Mouse (Mus musculus) midbrain, embryonic 14.5 days (tissue): ENCODE measurements at regions not wholly inside any gene's neighbourhood (a gene's known extent, or its start where the extent isn't known, plus 50 kb on each side); places are given as distances from the start of the nearest gene placed in this dataset.
"Not testable (repeated sequence)": the region's sequence is repeated elsewhere in the genome, so short reads cannot be mapped to it uniquely, and the experiment has no call there.

Experiments
- ATAC-seq: fragments of 200-750 bp; cut with Nextera tagmentation; 2 replicates; pipeline ENCODE4 v1.8.0; 2017; ENCODE audit warnings: moderate number of reproducible peaks, moderate library complexity; ENCODE audit not compliant: low FRiP score, low TSS enrichment
- DNase-seq: peaks from one replicate; pipeline ENCODE4 v3.0.0-alpha.2; 2015
- H3K27ac ChIP-seq: fragments of 300-500 bp; sonication (generic); replicated peaks from 2 replicates; pipeline ENCODE4 v1.5.1; 2014; ENCODE audit warnings: mild to moderate bottlenecking, low read depth, low read length, moderate library complexity
- H3K27me3 ChIP-seq: fragments of 300-500 bp; sonication (generic); 2 replicates; pipeline ENCODE4 v1.6.1; 2014; ENCODE audit warnings: low read length, control low read depth, mixed read lengths; ENCODE audit not compliant: control insufficient read depth, insufficient read depth
- H3K36me3 ChIP-seq: fragments of 300-500 bp; sonication (generic); 2 replicates; pipeline ENCODE4 v1.6.1; 2014; ENCODE audit warnings: low read length, control low read depth; ENCODE audit not compliant: control insufficient read depth, insufficient read depth
- H3K4me1 ChIP-seq: fragments of 300-500 bp; sonication (generic); 2 replicates; pipeline ENCODE4 v1.6.1; 2014; ENCODE audit warnings: mild to moderate bottlenecking, antibody characterized with exemption, low read length, control low read depth; ENCODE audit not compliant: control insufficient read depth, insufficient read depth
- H3K4me2 ChIP-seq: fragments of 300-500 bp; sonication (generic); 2 replicates; pipeline ENCODE4 v1.6.1; 2014; ENCODE audit warnings: mild to moderate bottlenecking, low read length, moderate library complexity
- H3K4me3 ChIP-seq: fragments of 300-500 bp; sonication (generic); replicated peaks from 2 replicates; pipeline ENCODE4 v1.5.1; 2014; ENCODE audit warnings: low read depth, low read length
- H3K9ac ChIP-seq: fragments of 300-500 bp; sonication (generic); replicated peaks from 2 replicates; pipeline ENCODE4 v1.6.1; 2014; ENCODE audit warnings: mild to moderate bottlenecking, low read length, moderate library complexity
- H3K9me3 ChIP-seq: fragments of 300-500 bp; sonication (generic); 2 replicates; pipeline ENCODE4 v1.6.1; 2016; ENCODE audit warnings: low read length, control low read depth, mixed read lengths; ENCODE audit not compliant: control insufficient read depth
- WGBS: fragments of 180-500 bp; shearing (Covaris S2); extraction: QIAGEN DNeasy Blood & Tissue Kit; methylation state at CpG from one replicate; pipeline ENCODE4 v1.1.7; 2014; 5-methylcytosine and 5-hydroxymethylcytosine counted together

- Histone ChIP-seq H3K27me3 (no peaks in the 10 kb centered on the region), H3K36me3 (no peaks in the 10 kb centered on the region), H3K27ac (no peak overlapping the region), H3K4me3 (no peak overlapping the region), H3K9me3 (no peaks in the 10 kb centered on the region), H3K4me2 (no peak overlapping the region), H3K9ac (no peak overlapping the region), H3K4me1 (no peaks in the 10 kb centered on the region)
- DNase-seq: no peak
- WGBS: 88% methylated on average over 3 of the region's 3 CpGs
- ATAC-seq: no peak
Measured at GRCm38 (mm10) chr2:100918122-100918521, 706.4 kb upstream of the Rag2 start.

GRCm38 (mm10) chr2:100919537-100920212 lies 704.8 kb upstream of the Rag2 start:
- no peak overlapping the region for H3K27ac ChIP-seq
- H3K4me3 ChIP-seq: no peak overlapping the region
- H3K27me3 ChIP-seq: no peaks in the 10 kb centered on the region
- WGBS: 84% methylated on average over 1 of the region's 1 CpGs
- no peaks in the 10 kb centered on the region for H3K36me3 ChIP-seq
- H3K9ac ChIP-seq: no peak overlapping the region
- H3K4me1 ChIP-seq: no peaks in the 10 kb centered on the region
- ATAC-seq (no peak), DNase-seq (no peak)
- no peak overlapping the region for H3K4me2 ChIP-seq
- no peaks in the 10 kb centered on the region for H3K9me3 ChIP-seq

- H3K4me2 ChIP-seq, H3K36me3 ChIP-seq, H3K27ac ChIP-seq, DNase-seq, H3K4me1 ChIP-seq, H3K9ac ChIP-seq, H3K4me3 ChIP-seq, H3K27me3 ChIP-seq, H3K9me3 ChIP-seq, ATAC-seq: not testable (repeated sequence)
- WGBS: 48% methylated on average over 3 of the region's 3 CpGs
Measured at GRCm38 (mm10) chr2:100948632-100949031, 675.9 kb upstream of the Rag2 start.

- 88% methylated on average over 1 of the region's 1 CpGs for WGBS
- no peak overlapping the region for H3K4me3 ChIP-seq
- H3K4me2 ChIP-seq: no peak overlapping the region
- no peaks in the 10 kb centered on the region for H3K27me3 ChIP-seq
- H3K36me3 ChIP-seq: no peaks in the 10 kb centered on the region
- no peaks in the 10 kb centered on the region for H3K4me1 ChIP-seq
- ATAC-seq: no peak
- H3K9me3 ChIP-seq: no peaks in the 10 kb centered on the region
- DNase-seq: no peak
- no peak overlapping the region for H3K27ac ChIP-seq
- no peak overlapping the region for H3K9ac ChIP-seq
Measured at GRCm38 (mm10) chr2:100959412-100959811, 665.1 kb upstream of the Rag2 start.

GRCm38 (mm10) chr2:100964584-100964983 lies 659.9 kb upstream of the Rag2 start:
- Histone ChIP-seq H3K27me3 (no peaks in the 10 kb centered on the region), H3K4me1 (no peaks in the 10 kb centered on the region), H3K27ac (no peak overlapping the region), H3K4me3 (no peak overlapping the region), H3K36me3 (no peaks in the 10 kb centered on the region), H3K9ac (no peak overlapping the region), H3K9me3 (no peaks in the 10 kb centered on the region), H3K4me2 (no peak overlapping the region)
- DNase-seq: no peak
- 95% methylated on average over 2 of the region's 2 CpGs for WGBS
- no peak for ATAC-seq

- Histone ChIP-seq H3K9me3 (no peaks in the 10 kb centered on the region), H3K27me3 (no peaks in the 10 kb centered on the region), H3K4me1 (no peaks in the 10 kb centered on the region), H3K4me3 (no peak overlapping the region), H3K36me3 (no peaks in the 10 kb centered on the region), H3K27ac (no peak overlapping the region), H3K9ac (no peak overlapping the region), H3K4me2 (no peak overlapping the region)
- ATAC-seq (no peak), DNase-seq (no peak)
Measured at GRCm38 (mm10) chr2:100977202-100977601, 647.3 kb upstream of the Rag2 start.

- no peaks in the 10 kb centered on the region for H3K36me3 ChIP-seq
- no peak for ATAC-seq
- H3K9me3 ChIP-seq: no peaks in the 10 kb centered on the region
- no peak overlapping the region for H3K27ac ChIP-seq
- WGBS: 60% methylated on average over 1 of the region's 1 CpGs
- no peaks in the 10 kb centered on the region for H3K4me1 ChIP-seq
- H3K9ac ChIP-seq: no peak overlapping the region
- no peak for DNase-seq
- H3K4me2 ChIP-seq: no peak overlapping the region
- H3K4me3 ChIP-seq: no peak overlapping the region
- H3K27me3 ChIP-seq: no peaks in the 10 kb centered on the region
Measured at GRCm38 (mm10) chr2:100982362-100982761, 642.2 kb upstream of the Rag2 start.

GRCm38 (mm10) chr2:101015353-101015752 lies 609.2 kb upstream of the Rag2 start:
- WGBS: 92% methylated on average over 3 of the region's 3 CpGs
- H3K9ac ChIP-seq: no peak overlapping the region

GRCm38 (mm10) chr2:101019384-101019783 lies 605.1 kb upstream of the Rag2 start:
- H3K4me2 ChIP-seq: no peak overlapping the region
- H3K9me3 ChIP-seq: no peaks in the 10 kb centered on the region
- 95% methylated on average over 2 of the region's 2 CpGs for WGBS
- ATAC-seq (no peak), DNase-seq (no peak)
- H3K4me1 ChIP-seq: no peaks in the 10 kb centered on the region
- H3K27me3 ChIP-seq: no peaks in the 10 kb centered on the region
- no peak overlapping the region for H3K27ac ChIP-seq
- H3K9ac ChIP-seq: no peak overlapping the region
- no peaks in the 10 kb centered on the region for H3K36me3 ChIP-seq
- no peak overlapping the region for H3K4me3 ChIP-seq

More at GRCm38 (mm10) chr2:101015353-101015752, 609.2 kb upstream of the Rag2 start:
- Histone ChIP-seq H3K4me2 (no peak overlapping the region), H3K27ac (no peak overlapping the region), H3K9me3 (no peaks in the 10 kb centered on the region), H3K4me1 (no peaks in the 10 kb centered on the region), H3K4me3 (no peak overlapping the region), H3K36me3 (no peaks in the 10 kb centered on the region), H3K27me3 (no peaks in the 10 kb centered on the region)
- no peak for DNase-seq
- no peak for ATAC-seq
